Mouse (Mus musculus) c-Kit-positive CD71-positive TER-119-negative erythroid progenitor cells, embryonic 14.5 days (primary cell): ENCODE results near the gene Gm7347.
"Not testable (repeated sequence)": the region's sequence is repeated elsewhere in the genome, so short reads cannot be mapped to it uniquely, and the experiment has no call there.

Experiments used
- DNase-seq: peaks from one replicate; pipeline ENCODE4 v3.0.0-alpha.2; 2013; ENCODE audit warnings: low read depth

Gm7347 gene

GRCm38 (mm10) chr5:26058481-26058880 lies at the start of gene Gm7347:
TSS of gene Gm7347 (minus strand) at chr5:26058581.
- not testable (repeated sequence) for DNase-seq

- DNase-seq: not testable (repeated sequence)
Measured at GRCm38 (mm10) chr5:26105262-26105661, 46.9 kb upstream of the Gm7347 start, which contains the start of gene 5031410I06Rik. TSS of gene 5031410I06Rik (minus strand) at chr5:26105362.

GRCm38 (mm10) chr5:26089191-26089590 lies 30.8 kb upstream of the Gm7347 start, which contains the start of gene Gm10471:
TSS of gene Gm10471 (minus strand) at chr5:26089291.
- DNase-seq: not testable (repeated sequence)

- not testable (repeated sequence) for DNase-seq
Measured at GRCm38 (mm10) chr5:26079023-26079422, 20.6 kb upstream of the Gm7347 start.

GRCm38 (mm10) chr5:26070716-26071115 lies 12.3 kb upstream of the Gm7347 start:
- DNase-seq: no peak

- DNase-seq: not testable (repeated sequence)
Measured at GRCm38 (mm10) chr5:26039458-26039857, 18.9 kb downstream of the Gm7347 start, which contains the start of gene Speer4a. TSS of gene Speer4a (minus strand) at chr5:26039558.

- not testable (repeated sequence) for DNase-seq
Measured at GRCm38 (mm10) chr5:26022816-26023215, 35.6 kb downstream of the Gm7347 start, which contains the start of gene Gm5862. TSS of gene Gm5862 (minus strand) at chr5:26022916.

GRCm38 (mm10) chr5:26007697-26008096 lies 50.7 kb downstream of the Gm7347 start:
- not testable (repeated sequence) for DNase-seq

- DNase-seq: not testable (repeated sequence)
Measured at GRCm38 (mm10) chr5:26006937-26007695, 51.3 kb downstream of the Gm7347 start.

GRCm38 (mm10) chr5:26004698-26005097 lies 53.7 kb downstream of the Gm7347 start, which contains the start of gene Gm1979:
TSS of gene Gm1979 (minus strand) at chr5:26004798.
- DNase-seq: not testable (repeated sequence)
